Mouse (Mus musculus) 416B (cell line): ENCODE measurements at regions not wholly inside any gene's neighbourhood (a gene's known extent, or its start where the extent isn't known, plus 50 kb on each side); places are given as distances from the start of the nearest gene placed in this dataset.

Source experiments
- DNase-seq: peaks from one replicate; pipeline ENCODE4 v3.0.0; 2011; ENCODE audit warnings: low read depth

- DNase-seq, result no peak
These were observed 207.2 kb downstream of the Tbx15 start for GRCm38 (mm10) chr3:99447361-99447760.

GRCm38 (mm10) chr3:99447813-99448212 is 207.6 kb downstream of the Tbx15 start:
- no peak for DNase-seq

GRCm38 (mm10) chr3:99459036-99459863 is 219.1 kb downstream of the Tbx15 start:
- DNase-seq, result no peak

- no peak for DNase-seq
These were observed 259.8 kb downstream of the Tbx15 start for GRCm38 (mm10) chr3:99499980-99500379.

GRCm38 (mm10) chr3:99504772-99505171 is 264.6 kb downstream of the Tbx15 start:
- no peak for DNase-seq

GRCm38 (mm10) chr3:99512250-99512649 is 272.1 kb downstream of the Tbx15 start:
- no peak for DNase-seq

- DNase-seq, result no peak
These were observed 272.8 kb downstream of the Tbx15 start for GRCm38 (mm10) chr3:99512933-99513332.

- DNase-seq, result no peak
These were observed 275.6 kb downstream of the Tbx15 start for GRCm38 (mm10) chr3:99515751-99516150.

- peak; percentile 0 for DNase-seq
These were observed 320.7 kb downstream of the Tbx15 start for GRCm38 (mm10) chr3:99560917-99561316.

GRCm38 (mm10) chr3:99573335-99573976 is 311.8 kb upstream of the Spag17 start:
- no peak for DNase-seq

- no peak for DNase-seq
These were observed 311.2 kb upstream of the Spag17 start for GRCm38 (mm10) chr3:99573977-99574373.

GRCm38 (mm10) chr3:99602679-99603078 is 282.5 kb upstream of the Spag17 start:
- DNase-seq, result no peak

- DNase-seq, result no peak
These were observed 252.9 kb upstream of the Spag17 start for GRCm38 (mm10) chr3:99632309-99632708.

- DNase-seq, result no peak
These were observed 243.7 kb upstream of the Spag17 start for GRCm38 (mm10) chr3:99641343-99642106.

- no peak for DNase-seq
These were observed 240.3 kb upstream of the Spag17 start for GRCm38 (mm10) chr3:99644910-99645309.

GRCm38 (mm10) chr3:99645318-99645717 is 239.9 kb upstream of the Spag17 start:
- DNase-seq, result no peak

- DNase-seq, result no peak
These were observed 227.6 kb upstream of the Spag17 start for GRCm38 (mm10) chr3:99657617-99658016.

GRCm38 (mm10) chr3:99663783-99664182 is 221.4 kb upstream of the Spag17 start:
- no peak for DNase-seq

- no peak for DNase-seq
These were observed 219.8 kb upstream of the Spag17 start for GRCm38 (mm10) chr3:99665363-99665762.

- DNase-seq, result no peak
These were observed 219.1 kb upstream of the Spag17 start for GRCm38 (mm10) chr3:99665902-99666768.

- DNase-seq, result no peak
These were observed 211.1 kb upstream of the Spag17 start for GRCm38 (mm10) chr3:99674145-99674544.

- no peak for DNase-seq
These were observed 175.7 kb upstream of the Spag17 start for GRCm38 (mm10) chr3:99709506-99709905.
